Mouse (Mus musculus): ENCODE measurements around the gene Wdr17. TPM values are rescaled to one million over a fixed set of nuclear protein-coding genes. Genes with fewer than 3 reads are reported as not detected.

Wdr17 gene
- total and polyA plus RNA-seq, 2 experiments from 2014 or later: not detected

DNA sequence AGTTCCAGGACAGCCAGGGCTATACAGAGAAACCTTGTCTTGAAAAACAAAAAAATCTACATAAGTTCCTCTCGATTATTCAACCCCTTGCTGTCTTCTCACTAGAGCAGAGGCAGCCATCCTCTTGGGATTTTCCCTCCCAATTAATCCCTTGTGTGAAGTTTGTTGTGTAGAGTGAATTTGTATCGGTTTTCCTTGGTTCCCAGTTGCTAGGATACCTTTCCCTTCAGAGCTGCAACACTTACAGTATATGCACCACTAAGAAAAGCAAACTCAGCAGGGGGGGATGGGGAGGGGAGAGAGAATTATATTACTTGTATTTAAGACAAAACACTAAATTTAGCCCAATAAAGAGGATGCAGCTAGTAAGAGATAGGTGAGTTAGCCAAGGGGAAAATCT lies 290.9 kb downstream of the Wdr17 start:
- Histone ChIP-seq H3K27me3 (ENCODE audit: control insufficient read depth, insufficient read depth, low read length) (no peaks in the 10 kb centered on the region), H3K36me3 (replicated peaks; ENCODE audit: control insufficient read depth, insufficient read depth, low read length) (no peaks in the 10 kb centered on the region), H3K9me3 (replicated peaks; ENCODE audit: control insufficient read depth, low read length) (no peaks in the 10 kb centered on the region), H3K4me2 (ENCODE audit: low read depth, low read length) (no peak overlapping the region), H3K27ac (ENCODE audit: low read depth) (no peak overlapping the region), H3K9ac (replicated peaks; ENCODE audit: low read depth, low read length) (no peak overlapping the region), H3K4me1 (ENCODE audit: control insufficient read depth, insufficient read depth) (peaks cover 13% of the 10 kb centered on the region; the same call in 1 of the 2 replicates), H3K4me3 (ENCODE audit: low read depth, low read length) (no peak overlapping the region)
- TF ChIP-seq CTCF (IDR thresholded peaks at IDR 0.05; ENCODE audit: low read depth) (no peak), EP300 (IDR thresholded peaks at IDR 0.05; ENCODE audit: low read depth) (no peak)
- no peak for DNase-seq (ENCODE audit: low spot score)
- no peak for ATAC-seq (ENCODE audit: insufficient read depth, low read depth)
- WGBS: 74% methylated on average over 2 of the region's 2 CpGs

DNA sequence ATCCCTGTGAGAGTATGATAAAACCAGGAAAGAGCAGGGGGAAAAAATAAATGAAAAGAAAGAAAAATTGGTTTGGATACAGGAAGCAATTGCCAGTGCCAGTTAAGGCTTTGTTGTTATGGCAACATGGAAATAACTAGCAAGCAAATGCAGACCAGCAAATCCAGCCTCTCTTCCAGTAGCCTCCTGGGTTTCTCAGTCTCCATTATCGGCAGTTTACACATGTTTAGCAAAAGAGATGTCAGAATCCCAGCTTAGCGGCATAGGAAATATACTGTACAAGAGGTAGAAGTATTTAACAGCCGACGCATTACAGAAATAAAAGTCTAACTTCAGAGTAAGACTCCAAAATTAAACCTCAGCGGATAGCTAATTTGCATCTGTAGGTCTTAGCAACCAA lies 292.4 kb downstream of the Wdr17 start:
- ATAC-seq (ENCODE audit: insufficient read depth, low read depth): no peak
- Histone ChIP-seq H3K27me3 (ENCODE audit: control insufficient read depth, insufficient read depth, low read length) (no peaks in the 10 kb centered on the region), H3K9me3 (replicated peaks; ENCODE audit: control insufficient read depth, low read length) (no peaks in the 10 kb centered on the region), H3K36me3 (replicated peaks; ENCODE audit: control insufficient read depth, insufficient read depth, low read length) (no peaks in the 10 kb centered on the region), H3K9ac (replicated peaks; ENCODE audit: low read depth, low read length) (no peak overlapping the region), H3K4me2 (ENCODE audit: low read depth, low read length) (no peak overlapping the region), H3K27ac (ENCODE audit: low read depth) (no peak overlapping the region), H3K4me1 (ENCODE audit: control insufficient read depth, insufficient read depth) (0 out of 2 replicates have a peak, but pooled peaks cover 6% of the 10 kb centered on the region), H3K4me3 (ENCODE audit: low read depth, low read length) (no peak overlapping the region)
- TF ChIP-seq EP300 (IDR thresholded peaks at IDR 0.05; ENCODE audit: low read depth): no peak
- no peak for TF ChIP-seq CTCF (IDR thresholded peaks at IDR 0.05; ENCODE audit: low read depth)
- WGBS: 89% methylated on average over 5 of the region's 5 CpGs
- DNase-seq (ENCODE audit: low spot score): no peak

DNA sequence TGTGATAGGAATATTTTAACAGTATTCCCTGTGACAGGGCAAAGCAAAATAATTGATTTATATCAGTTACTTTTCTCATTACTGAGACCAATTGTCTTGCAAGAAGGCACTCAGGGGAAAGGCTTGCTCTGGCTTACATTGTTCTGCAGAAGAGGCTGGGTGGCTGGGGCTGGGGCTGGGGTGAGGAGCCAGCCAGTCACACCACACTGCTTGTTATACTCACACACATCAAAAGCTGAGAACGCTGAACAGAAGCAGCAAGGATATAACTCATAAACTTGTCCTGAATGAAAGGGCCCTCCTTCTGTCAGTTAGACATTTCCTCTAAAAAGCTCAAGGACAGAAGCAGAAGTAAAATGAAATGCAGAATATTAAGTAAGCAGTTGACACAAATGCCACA lies 304.1 kb downstream of the Wdr17 start:
- WGBS: 47% methylated on average over 1 of the region's 1 CpGs
- ATAC-seq (ENCODE audit: insufficient read depth, low read depth) (no peak), DNase-seq (ENCODE audit: low spot score) (no peak)
- 0 out of 2 replicates have a peak, but pooled peaks cover 3% of the 10 kb centered on the region for H3K36me3 ChIP-seq (replicated peaks; ENCODE audit: control insufficient read depth, insufficient read depth, low read length)
- TF ChIP-seq CTCF (IDR thresholded peaks at IDR 0.05; ENCODE audit: low read depth) (no peak), EP300 (IDR thresholded peaks at IDR 0.05; ENCODE audit: low read depth) (no peak)
- no peak overlapping the region for H3K27ac ChIP-seq (ENCODE audit: low read depth)
- H3K9ac ChIP-seq (replicated peaks; ENCODE audit: low read depth, low read length): no peak overlapping the region
- no peak overlapping the region for H3K4me2 ChIP-seq (ENCODE audit: low read depth, low read length)
- H3K9me3 ChIP-seq (replicated peaks; ENCODE audit: control insufficient read depth, low read length): no peaks in the 10 kb centered on the region
- no peak overlapping the region for H3K4me3 ChIP-seq (ENCODE audit: low read depth, low read length)
- H3K4me1 ChIP-seq (ENCODE audit: control insufficient read depth, insufficient read depth): peaks cover 5% of the 10 kb centered on the region; the same call in 1 of the 2 replicates
- H3K27me3 ChIP-seq (ENCODE audit: control insufficient read depth, insufficient read depth, low read length): no peaks in the 10 kb centered on the region

DNA sequence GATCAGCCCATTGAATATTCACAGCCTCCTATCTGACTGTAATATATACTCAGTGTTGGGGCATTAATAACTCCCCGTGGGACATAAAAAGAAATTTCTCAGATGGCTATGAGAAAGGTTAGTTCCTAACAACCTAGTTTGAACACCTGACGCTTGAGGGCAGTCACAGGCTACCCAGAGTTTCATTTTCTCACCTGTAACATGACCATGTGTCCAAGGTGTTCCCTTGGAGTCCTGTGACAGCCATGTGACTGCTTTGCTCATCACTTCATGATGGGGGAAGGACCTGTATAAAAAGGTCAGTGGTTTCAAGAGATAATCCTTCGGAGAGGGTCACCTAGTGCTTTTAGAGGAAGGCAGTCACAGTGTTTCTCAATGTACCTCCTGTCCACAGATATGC lies 305.5 kb downstream of the Wdr17 start:
- H3K9me3 ChIP-seq (replicated peaks; ENCODE audit: control insufficient read depth, low read length): no peaks in the 10 kb centered on the region
- ATAC-seq (ENCODE audit: insufficient read depth, low read depth): no peak
- 0 out of 2 replicates have a peak, but pooled peaks cover 3% of the 10 kb centered on the region for H3K36me3 ChIP-seq (replicated peaks; ENCODE audit: control insufficient read depth, insufficient read depth, low read length)

More for the DNA sequence above, 305.5 kb downstream of the Wdr17 start:
- H3K27me3 ChIP-seq (ENCODE audit: control insufficient read depth, insufficient read depth, low read length): no peaks in the 10 kb centered on the region
- H3K4me2 ChIP-seq (ENCODE audit: low read depth, low read length): no peak overlapping the region
- H3K27ac ChIP-seq (ENCODE audit: low read depth): no peak overlapping the region
- no peak overlapping the region for H3K9ac ChIP-seq (replicated peaks; ENCODE audit: low read depth, low read length)
- peaks cover 12% of the 10 kb centered on the region; the same call in 1 of the 2 replicates for H3K4me1 ChIP-seq (ENCODE audit: control insufficient read depth, insufficient read depth)
- WGBS: 61% methylated on average over 3 of the region's 3 CpGs
- H3K4me3 ChIP-seq (ENCODE audit: low read depth, low read length): no peak overlapping the region
- no peak for DNase-seq (ENCODE audit: low spot score)
- 0 out of 2 replicates have a peak, but pooled peaks have one; percentile 4 for TF ChIP-seq CTCF (IDR thresholded peaks at IDR 0.05; ENCODE audit: low read depth)
- TF ChIP-seq EP300 (IDR thresholded peaks at IDR 0.05; ENCODE audit: low read depth): no peak

Other genes with a start within 250 kb of the Wdr17 start
- gene Gpm6a, start 67.7 kb upstream of the Wdr17 start, total RNA-seq (2014; rRNA removed; ENCODE audit: low replicate concordance): 4.8 and 17.0 TPM in 2 replicates
- 16.8 and 19.8 TPM in 2 replicates for gene Gpm6a, start 67.7 kb upstream of the Wdr17 start, polyA plus RNA-seq (2015; fragmentation: Nextera tagmentation; extraction: Ambion mirVana)

Data from heart, postnatal 0 days (tissue).